Mouse (Mus musculus): ENCODE results near the gene Hdhd3. TPM values are rescaled to one million over a fixed set of nuclear protein-coding genes. Genes with fewer than 3 reads are reported as not detected.

Hdhd3 gene
- polyA plus RNA-seq, 1 experiment: 7.0 TPM

DNA sequence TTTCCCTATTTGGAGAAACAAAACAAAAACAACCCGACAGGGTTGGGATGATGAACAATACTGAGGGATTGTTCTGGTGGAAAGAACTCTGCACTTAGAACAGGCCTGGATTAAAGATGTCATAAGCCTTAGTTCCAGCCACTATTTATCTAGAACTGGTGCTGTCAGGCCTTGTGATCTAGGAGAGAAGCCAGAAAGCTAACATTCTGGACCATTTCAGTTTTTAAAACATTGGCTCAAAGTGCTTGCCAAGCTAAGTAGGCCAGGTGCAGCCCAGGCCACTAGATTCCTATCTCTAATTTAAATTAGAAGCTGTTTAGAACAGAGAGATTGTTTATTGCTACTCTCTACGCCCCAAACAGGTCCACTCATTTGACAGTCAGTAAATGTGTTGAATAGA, 23.0 kb upstream of the Hdhd3 start:
- 76% methylated on average over 2 of the region's 2 CpGs for WGBS
- no peaks in the 10 kb centered on the region for H3K36me3 ChIP-seq (ENCODE audit: control insufficient read depth, insufficient read depth, low read length)
- H3K27me3 ChIP-seq (ENCODE audit: control insufficient read depth, insufficient read depth, low read length): no peaks in the 10 kb centered on the region
- DNase-seq: no peak
- peaks cover 5% of the 10 kb centered on the region for H3K4me1 ChIP-seq (replicated peaks; ENCODE audit: control insufficient read depth, insufficient read depth, low read length)
- TF ChIP-seq CTCF (IDR thresholded peaks at IDR 0.05; ENCODE audit: borderline replicate concordance, control insufficient read depth, extremely low read depth, insufficient read depth, low read length, poor library complexity) (no peak), POLR2A (IDR thresholded peaks at IDR 0.05; ENCODE audit: control insufficient read depth, extremely low read depth, insufficient read depth, low read length, poor library complexity) (no peak)
- no peak overlapping the region for H3K4me3 ChIP-seq (ENCODE audit: control insufficient read depth, insufficient read depth, low read length)
- H3K27ac ChIP-seq (ENCODE audit: control insufficient read depth, insufficient read depth, low read length): no peak overlapping the region

DNA sequence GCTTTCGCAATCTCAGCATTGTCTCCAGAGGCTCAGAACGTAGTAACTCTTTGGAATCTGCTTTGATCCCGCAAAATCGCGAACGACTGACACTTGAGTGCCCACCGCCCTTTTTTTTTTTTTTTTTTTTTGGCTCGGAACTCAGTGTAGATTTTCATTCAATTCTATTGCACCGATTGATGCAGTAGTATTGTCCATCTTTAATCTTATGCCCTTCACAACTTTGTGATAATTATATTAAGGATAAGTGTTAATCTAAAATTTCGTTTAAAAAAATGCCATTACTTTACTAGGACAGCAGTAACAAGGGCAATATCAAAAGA, 22.2 kb upstream of the Hdhd3 start:
- TF ChIP-seq POLR2A (IDR thresholded peaks at IDR 0.05; ENCODE audit: control insufficient read depth, extremely low read depth, insufficient read depth, low read length, poor library complexity) (no peak), CTCF (IDR thresholded peaks at IDR 0.05; ENCODE audit: borderline replicate concordance, control insufficient read depth, extremely low read depth, insufficient read depth, low read length, poor library complexity) (no peak)
- 3% methylated on average over 10 of the region's 10 CpGs for WGBS

DNA sequence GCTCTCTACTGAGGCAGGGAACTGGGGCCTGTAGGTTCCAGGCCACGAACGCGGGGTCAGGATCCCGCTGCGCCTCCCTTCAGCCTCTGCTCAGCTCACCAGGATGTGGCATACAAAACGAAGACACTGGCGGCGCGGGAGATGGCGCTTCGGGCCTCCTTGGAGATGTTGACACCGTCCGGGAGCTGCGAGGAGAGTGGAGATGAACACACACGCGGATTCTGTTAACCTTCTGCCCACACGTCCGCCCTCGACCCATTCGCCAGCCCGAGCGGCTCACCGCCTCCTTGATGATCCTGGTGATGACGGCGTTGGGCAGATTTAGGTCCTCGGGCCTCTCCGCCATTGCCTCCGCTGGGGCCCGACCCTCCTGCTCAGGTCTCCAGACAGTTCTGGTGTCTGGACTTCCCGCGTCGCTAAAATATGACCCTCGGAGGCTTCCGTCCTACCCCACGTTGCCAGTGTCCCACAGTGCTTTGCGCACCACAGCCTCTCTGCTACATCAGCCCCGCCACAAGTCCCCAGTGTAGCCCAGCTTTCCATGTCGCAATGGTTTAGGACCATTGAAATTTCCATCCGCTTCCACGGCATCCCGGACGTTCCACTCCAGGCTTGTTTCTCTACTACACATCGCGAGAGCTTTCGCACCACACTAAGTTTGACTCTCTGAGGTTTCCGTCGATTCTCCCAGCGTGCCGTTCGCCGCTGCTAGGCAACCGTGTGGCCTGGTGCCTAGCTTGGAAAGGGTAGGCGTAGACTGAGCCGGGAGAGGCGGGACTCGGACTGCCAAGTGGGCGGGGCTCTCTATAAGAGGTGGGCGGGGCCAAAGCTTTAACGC, 21.6 kb upstream of the Hdhd3 start, which contains the start of the genes Pole3 and 4933430I17Rik:
Gene Pole3 (minus strand): TSS at position 418 of the 838 bp plus-strand sequence.
Gene 4933430I17Rik (plus strand): TSS at position 719 of the 838 bp plus-strand sequence.
- TF ChIP-seq CTCF (IDR thresholded peaks at IDR 0.05; ENCODE audit: borderline replicate concordance, control insufficient read depth, extremely low read depth, insufficient read depth, low read length, poor library complexity) (no peak), POLR2A (IDR thresholded peaks at IDR 0.05; ENCODE audit: control insufficient read depth, extremely low read depth, insufficient read depth, low read length, poor library complexity) (no peak)
- peak within 1 kb of the TSS; percentile 28; the same call in 1 of the 2 replicates for H3K27ac ChIP-seq (ENCODE audit: control insufficient read depth, insufficient read depth, low read length)
- under 1% methylated on average over 59 of the region's 59 CpGs for WGBS
- no peaks in the 10 kb centered on the region for H3K36me3 ChIP-seq (ENCODE audit: control insufficient read depth, insufficient read depth, low read length)
- peak; percentile 92 for DNase-seq
- H3K27me3 ChIP-seq (ENCODE audit: control insufficient read depth, insufficient read depth, low read length): no peaks in the 10 kb centered on the region
- H3K4me3 ChIP-seq (ENCODE audit: control insufficient read depth, insufficient read depth, low read length): peak within 1 kb of the TSS; percentile 61
- peaks cover 5% of the 10 kb centered on the region for H3K4me1 ChIP-seq (replicated peaks; ENCODE audit: control insufficient read depth, insufficient read depth, low read length)

More for the DNA sequence above, 22.2 kb upstream of the Hdhd3 start:
- Histone ChIP-seq H3K27me3 (ENCODE audit: control insufficient read depth, insufficient read depth, low read length) (no peaks in the 10 kb centered on the region), H3K36me3 (ENCODE audit: control insufficient read depth, insufficient read depth, low read length) (no peaks in the 10 kb centered on the region), H3K4me3 (ENCODE audit: control insufficient read depth, insufficient read depth, low read length) (no peak overlapping the region), H3K4me1 (replicated peaks; ENCODE audit: control insufficient read depth, insufficient read depth, low read length) (peaks cover 5% of the 10 kb centered on the region), H3K27ac (ENCODE audit: control insufficient read depth, insufficient read depth, low read length) (no peak overlapping the region)
- no peak for DNase-seq

DNA sequence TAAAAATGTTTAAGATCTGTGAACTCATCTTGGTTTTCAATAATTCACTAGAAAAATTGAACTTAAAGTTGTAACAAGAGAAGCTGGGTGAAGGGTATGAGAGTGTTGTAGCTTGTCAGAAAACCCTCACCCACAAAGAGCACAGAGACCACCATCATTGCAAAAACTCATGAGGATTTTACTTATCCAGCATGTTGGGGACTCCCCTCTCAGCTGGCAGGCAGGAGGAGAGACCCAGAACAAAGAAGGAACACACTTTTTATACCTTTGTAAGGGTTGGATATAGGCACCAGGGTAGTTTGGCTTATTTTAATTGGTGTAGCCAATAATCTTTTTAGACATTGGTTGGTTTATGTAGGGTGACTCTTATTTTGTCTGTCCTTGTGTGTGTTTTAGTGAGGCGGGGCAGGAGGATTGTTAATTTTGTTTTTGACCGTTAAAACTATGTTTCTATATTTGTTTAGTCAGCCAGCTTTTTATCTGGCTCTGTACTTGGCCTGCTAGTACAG, 17.7 kb upstream of the Hdhd3 start:
- no peak for DNase-seq
- H3K27me3 ChIP-seq (ENCODE audit: control insufficient read depth, insufficient read depth, low read length): no peaks in the 10 kb centered on the region
- TF ChIP-seq POLR2A (IDR thresholded peaks at IDR 0.05; ENCODE audit: control insufficient read depth, extremely low read depth, insufficient read depth, low read length, poor library complexity) (no peak), CTCF (IDR thresholded peaks at IDR 0.05; ENCODE audit: borderline replicate concordance, control insufficient read depth, extremely low read depth, insufficient read depth, low read length, poor library complexity) (no peak)
- H3K4me3 ChIP-seq (ENCODE audit: control insufficient read depth, insufficient read depth, low read length): no peak overlapping the region
- H3K36me3 ChIP-seq (ENCODE audit: control insufficient read depth, insufficient read depth, low read length): no peaks in the 10 kb centered on the region
- no peak overlapping the region for H3K27ac ChIP-seq (ENCODE audit: control insufficient read depth, insufficient read depth, low read length)
- H3K4me1 ChIP-seq (replicated peaks; ENCODE audit: control insufficient read depth, insufficient read depth, low read length): peaks cover 13% of the 10 kb centered on the region
- WGBS: 93% methylated on average over 2 of the region's 2 CpGs

DNA sequence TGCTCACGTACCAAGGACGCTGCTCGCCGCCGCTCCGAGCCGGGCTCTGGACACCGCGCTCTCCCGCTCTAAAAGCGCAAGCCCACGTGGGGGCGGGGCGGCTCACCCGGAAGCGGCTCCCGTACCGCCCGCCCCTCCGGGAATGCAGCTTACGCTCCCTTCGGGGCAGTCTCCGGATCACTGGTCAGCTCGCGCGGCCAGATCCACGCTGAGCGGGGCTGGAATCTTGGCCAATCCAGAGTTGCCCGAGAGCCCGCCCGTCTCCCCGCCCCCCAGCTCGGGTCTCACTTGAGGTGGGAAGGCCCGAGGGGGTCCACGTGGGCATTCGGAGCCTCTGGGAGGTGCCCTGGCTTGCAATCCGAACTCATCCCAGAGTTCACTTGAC, 16.6 kb upstream of the Hdhd3 start, which contains the start of gene Alad:
Gene Alad (minus strand): TSS at position 70 of the 385 bp plus-strand sequence.
- Histone ChIP-seq H3K27ac (ENCODE audit: control insufficient read depth, insufficient read depth, low read length) (no peak within 1 kb of the TSS), H3K4me3 (ENCODE audit: control insufficient read depth, insufficient read depth, low read length) (peak within 1 kb of the TSS; percentile 92), H3K36me3 (ENCODE audit: control insufficient read depth, insufficient read depth, low read length) (no peaks in the 10 kb centered on the region), H3K4me1 (replicated peaks; ENCODE audit: control insufficient read depth, insufficient read depth, low read length) (peaks cover 13% of the 10 kb centered on the region), H3K27me3 (ENCODE audit: control insufficient read depth, insufficient read depth, low read length) (no peaks in the 10 kb centered on the region)
- DNase-seq: peak; percentile 79
- WGBS: under 1% methylated on average over 37 of the region's 37 CpGs
- TF ChIP-seq CTCF (IDR thresholded peaks at IDR 0.05; ENCODE audit: borderline replicate concordance, control insufficient read depth, extremely low read depth, insufficient read depth, low read length, poor library complexity) (0 out of 2 replicates have a peak, but pooled peaks have one; percentile 27), POLR2A (IDR thresholded peaks at IDR 0.05; ENCODE audit: control insufficient read depth, extremely low read depth, insufficient read depth, low read length, poor library complexity) (no peak)

DNA sequence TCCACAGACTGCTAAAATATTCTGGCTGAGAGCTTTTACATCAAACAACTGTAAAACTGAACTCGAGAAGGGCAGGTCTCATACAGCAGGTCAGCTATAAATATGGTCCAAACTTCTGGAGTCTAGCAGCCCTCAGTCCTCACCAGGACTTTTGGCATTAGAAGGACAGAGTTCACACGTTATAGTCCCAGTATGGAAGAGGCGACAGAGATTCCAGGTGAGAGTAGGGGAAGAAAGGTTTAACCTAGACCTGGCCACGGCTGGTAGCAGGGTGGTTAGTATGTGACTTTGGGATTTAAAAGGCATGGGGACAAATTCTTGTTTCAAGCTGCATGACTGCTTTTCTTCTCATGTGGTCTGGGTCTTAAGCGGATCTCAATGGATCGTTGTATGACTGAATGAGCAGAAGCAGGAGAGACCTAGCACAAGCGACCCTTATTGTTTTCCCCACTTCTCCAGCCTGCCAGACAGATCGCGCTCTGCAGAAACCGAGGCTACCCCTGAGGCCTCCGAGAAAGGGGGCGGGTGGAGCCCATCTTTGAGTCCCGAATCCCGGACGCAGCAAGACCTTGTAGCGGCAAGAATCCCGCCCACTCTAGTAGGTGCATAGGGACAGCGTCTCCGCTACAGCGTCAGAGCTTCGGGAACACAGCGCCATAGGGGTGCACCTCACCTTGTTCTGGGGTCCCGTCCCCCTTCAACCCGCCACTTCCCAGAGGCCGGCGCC, 16.0 kb upstream of the Hdhd3 start:
- WGBS: 3% methylated on average over 26 of the region's 26 CpGs
- Histone ChIP-seq H3K36me3 (ENCODE audit: control insufficient read depth, insufficient read depth, low read length) (no peaks in the 10 kb centered on the region), H3K27ac (ENCODE audit: control insufficient read depth, insufficient read depth, low read length) (no peak overlapping the region), H3K27me3 (ENCODE audit: control insufficient read depth, insufficient read depth, low read length) (no peaks in the 10 kb centered on the region), H3K4me1 (replicated peaks; ENCODE audit: control insufficient read depth, insufficient read depth, low read length) (peaks cover 9% of the 10 kb centered on the region), H3K4me3 (ENCODE audit: control insufficient read depth, insufficient read depth, low read length) (peak overlapping the region; percentile 92)
- TF ChIP-seq POLR2A (IDR thresholded peaks at IDR 0.05; ENCODE audit: control insufficient read depth, extremely low read depth, insufficient read depth, low read length, poor library complexity): no peak; the same call in 1 of the 2 replicates
- no peak for TF ChIP-seq CTCF (IDR thresholded peaks at IDR 0.05; ENCODE audit: borderline replicate concordance, control insufficient read depth, extremely low read depth, insufficient read depth, low read length, poor library complexity)
- no peak for DNase-seq
